Mouse (Mus musculus) forebrain, embryonic 14.5 days (tissue): ENCODE results near the gene Nectin4. TPM values are rescaled to one million over a fixed set of nuclear protein-coding genes. Genes with fewer than 3 reads are reported as not detected.

Experiments used
- ATAC-seq: fragments of 200-750 bp; cut with Nextera tagmentation; 2 replicates; pipeline ENCODE4 v1.8.0; 2017; ENCODE audit warnings: mild to moderate bottlenecking, moderate library complexity
- DNase-seq: peaks from one replicate; pipeline ENCODE4 v3.0.0-alpha.2; 2015; ENCODE audit warnings: low spot score
- H3K27ac ChIP-seq: fragments of 300-500 bp; sonication (generic); 2 replicates; pipeline ENCODE4 v1.5.1; 2014; ENCODE audit warnings: low read depth, mild to moderate bottlenecking, control low read depth, low read length, moderate library complexity
- H3K27me3 ChIP-seq: fragments of 300-500 bp; sonication (generic); replicated peaks from 2 replicates; pipeline ENCODE4 v1.6.1; 2014; ENCODE audit warnings: low read length, control low read depth, mixed read lengths; ENCODE audit not compliant: control insufficient read depth, insufficient read depth
- H3K36me3 ChIP-seq: fragments of 300-500 bp; sonication (generic); 2 replicates; pipeline ENCODE4 v1.6.1; 2014; ENCODE audit warnings: low read length, control low read depth; ENCODE audit not compliant: control insufficient read depth, insufficient read depth
- H3K4me1 ChIP-seq: fragments of 300-500 bp; sonication (generic); 2 replicates; pipeline ENCODE4 v1.6.1; 2014; ENCODE audit warnings: antibody characterized with exemption, low read length, control low read depth; ENCODE audit not compliant: control insufficient read depth, insufficient read depth
- H3K4me2 ChIP-seq: fragments of 300-500 bp; sonication (generic); 2 replicates; pipeline ENCODE4 v1.6.1; 2014; ENCODE audit warnings: mild to moderate bottlenecking, control low read depth, low read length
- H3K4me3 ChIP-seq: fragments of 300-500 bp; sonication (generic); 2 replicates; pipeline ENCODE4 v1.5.1; 2014; ENCODE audit warnings: low read depth, low read length, control low read depth
- H3K9ac ChIP-seq: fragments of 300-500 bp; sonication (generic); 2 replicates; pipeline ENCODE4 v1.6.1; 2014; ENCODE audit warnings: mild to moderate bottlenecking, low read length, control low read depth, moderate library complexity
- H3K9me3 ChIP-seq: fragments of 300-500 bp; sonication (generic); replicated peaks from 2 replicates; pipeline ENCODE4 v1.6.1; 2016; ENCODE audit warnings: low read length, control low read depth, mixed read lengths; ENCODE audit not compliant: control insufficient read depth
- WGBS: fragments of 180-500 bp; shearing (Covaris S2); extraction: QIAGEN DNeasy Blood & Tissue Kit; methylation state at CpG from one replicate; pipeline ENCODE4 v1.1.7; 2014; 5-methylcytosine and 5-hydroxymethylcytosine counted together
- polyA plus RNA-seq: library from polyadenylated mRNA; unstranded; fragments of >200 nt; fragmentation: Nextera tagmentation; extraction: Ambion mirVana; gene quantifications from 2 replicates; pipeline ENCODE4 v1.2.1, GENCODE M21; 2014

The Nectin4 gene
- polyA plus RNA-seq, 1 experiment from 2014 or later: 0.11 TPM

DNA sequence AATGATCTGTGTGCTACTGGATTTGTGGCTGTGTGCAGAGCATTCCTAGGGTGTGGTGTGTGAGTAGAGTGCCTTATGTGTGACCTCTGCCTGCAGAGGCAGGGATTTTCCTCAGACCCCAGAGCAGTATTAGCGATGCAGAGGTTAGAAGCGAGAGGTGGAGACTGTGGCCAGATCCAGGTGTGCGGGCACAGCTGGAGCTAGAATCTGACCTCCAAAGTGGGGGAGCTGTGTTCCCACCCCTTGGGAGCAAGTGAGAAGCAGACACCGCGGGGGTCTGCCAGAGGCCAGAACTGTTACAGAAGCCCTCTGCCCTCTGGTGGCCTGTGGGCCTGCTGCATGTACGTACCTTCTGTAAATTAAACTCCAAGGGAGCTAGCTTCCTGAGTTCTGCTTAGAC, 17.2 kb downstream of the Nectin4 start:
- ATAC-seq: no peak
- peak; percentile 32 for DNase-seq
- no peaks in the 10 kb centered on the region for H3K4me1 ChIP-seq
- H3K9me3 ChIP-seq: no peaks in the 10 kb centered on the region
- H3K27ac ChIP-seq: no peak overlapping the region
- no peak overlapping the region for H3K4me2 ChIP-seq
- WGBS: 27% methylated on average over 6 of the region's 6 CpGs
- no peak overlapping the region for H3K4me3 ChIP-seq
- H3K9ac ChIP-seq: no peak overlapping the region
- no peaks in the 10 kb centered on the region for H3K27me3 ChIP-seq
- no peaks in the 10 kb centered on the region for H3K36me3 ChIP-seq

- no peak for ATAC-seq
- 82% methylated on average over 15 of the region's 15 CpGs for WGBS
Measured at GRCm38 (mm10) chr1:171388376-171389102, 18.6 kb downstream of the Nectin4 start, which contains the start of gene Arhgap30. Arhgap30 (plus strand) TSS chr1:171388954.

GRCm38 (mm10) chr1:171390101-171390500, 20.2 kb downstream of the Nectin4 start:
- Histone ChIP-seq H3K4me1 (no peaks in the 10 kb centered on the region), H3K27ac (no peak overlapping the region), H3K4me3 (no peak overlapping the region), H3K9ac (no peak overlapping the region), H3K27me3 (no peaks in the 10 kb centered on the region), H3K36me3 (no peaks in the 10 kb centered on the region), H3K9me3 (no peaks in the 10 kb centered on the region), H3K4me2 (no peak overlapping the region)
- DNase-seq (no peak), ATAC-seq (no peak)
- WGBS: 74% methylated on average over 4 of the region's 4 CpGs

More at GRCm38 (mm10) chr1:171388376-171389102, 18.6 kb downstream of the Nectin4 start, which contains the start of gene Arhgap30:
- no peak for DNase-seq
- H3K4me2 ChIP-seq: no peak within 1 kb of the TSS
- H3K27me3 ChIP-seq: no peaks in the 10 kb centered on the region
- no peak within 1 kb of the TSS for H3K27ac ChIP-seq
- H3K9ac ChIP-seq: no peak within 1 kb of the TSS
- no peaks in the 10 kb centered on the region for H3K9me3 ChIP-seq
- H3K36me3 ChIP-seq: no peaks in the 10 kb centered on the region
- H3K4me1 ChIP-seq: no peaks in the 10 kb centered on the region
- H3K4me3 ChIP-seq: no peak within 1 kb of the TSS

DNA sequence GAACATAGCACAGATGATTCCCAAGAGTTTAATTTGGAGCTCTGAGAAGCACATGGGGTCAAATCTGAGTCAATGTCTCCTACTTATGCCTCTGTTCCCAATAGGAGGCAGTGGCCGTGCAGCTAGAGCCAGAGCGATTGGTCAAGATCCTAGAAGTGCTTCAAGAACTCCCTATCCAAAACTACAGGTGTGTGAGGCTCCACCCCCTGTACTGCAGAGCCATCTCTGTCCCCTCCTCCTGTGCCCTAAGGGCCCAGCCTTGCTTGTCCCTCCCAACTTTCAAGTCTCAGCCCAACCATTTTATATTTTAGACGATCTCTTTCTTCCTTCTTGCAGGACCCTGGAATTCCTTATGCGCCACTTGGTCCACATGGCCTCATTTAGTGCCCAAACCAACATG, 31.9 kb downstream of the Nectin4 start:
- no peak for DNase-seq
- H3K4me1 ChIP-seq: no peaks in the 10 kb centered on the region
- no peak overlapping the region for H3K4me3 ChIP-seq
- H3K36me3 ChIP-seq: no peaks in the 10 kb centered on the region
- 83% methylated on average over 4 of the region's 4 CpGs for WGBS
- H3K27me3 ChIP-seq: no peaks in the 10 kb centered on the region
- H3K9me3 ChIP-seq: no peaks in the 10 kb centered on the region
- no peak overlapping the region for H3K4me2 ChIP-seq
- H3K9ac ChIP-seq: no peak overlapping the region
- H3K27ac ChIP-seq: no peak overlapping the region
- no peak for ATAC-seq

GRCm38 (mm10) chr1:171402991-171403390, 33.1 kb downstream of the Nectin4 start:
- H3K27me3 ChIP-seq: no peaks in the 10 kb centered on the region
- H3K9ac ChIP-seq: no peak overlapping the region
- 78% methylated on average over 9 of the region's 9 CpGs for WGBS
- no peaks in the 10 kb centered on the region for H3K36me3 ChIP-seq
- DNase-seq: no peak
- no peaks in the 10 kb centered on the region for H3K4me1 ChIP-seq
- H3K9me3 ChIP-seq: no peaks in the 10 kb centered on the region
- H3K4me3 ChIP-seq: no peak overlapping the region
- no peak overlapping the region for H3K27ac ChIP-seq
- H3K4me2 ChIP-seq: no peak overlapping the region
- ATAC-seq: no peak

DNA sequence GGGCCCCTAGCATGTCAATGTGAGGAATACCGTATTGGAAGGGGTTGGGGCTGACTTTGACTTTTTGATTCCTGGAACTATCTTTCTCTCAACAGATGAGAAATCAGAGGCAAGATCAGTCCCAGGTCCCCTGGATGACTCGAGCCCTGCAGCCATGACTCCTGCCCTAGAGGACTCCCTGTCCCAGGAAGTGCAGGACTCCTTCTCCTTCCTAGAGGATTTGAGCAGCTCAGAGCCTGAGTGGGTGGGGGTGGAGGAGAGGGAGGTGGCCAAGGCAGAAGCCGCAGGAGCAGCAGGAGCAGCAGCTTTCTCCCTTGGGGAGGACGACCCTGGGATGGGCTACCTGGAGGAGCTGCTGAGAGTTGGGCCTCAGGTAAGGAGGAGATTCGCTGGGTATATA, 37.4 kb downstream of the Nectin4 start:
- Histone ChIP-seq H3K27ac (no peak overlapping the region), H3K4me3 (no peak overlapping the region), H3K4me2 (no peak overlapping the region), H3K27me3 (no peaks in the 10 kb centered on the region), H3K36me3 (no peaks in the 10 kb centered on the region), H3K9me3 (no peaks in the 10 kb centered on the region), H3K4me1 (no peaks in the 10 kb centered on the region), H3K9ac (no peak overlapping the region)
- ATAC-seq: no peak
- no peak for DNase-seq
- WGBS: 79% methylated on average over 5 of the region's 5 CpGs

- H3K27me3 ChIP-seq: no peaks in the 10 kb centered on the region
- DNase-seq (no peak), ATAC-seq (no peak)
- H3K4me1 ChIP-seq: peaks cover 9% of the 10 kb centered on the region; the same call in 1 of the 2 replicates
- H3K4me3 ChIP-seq: no peak overlapping the region
- no peaks in the 10 kb centered on the region for H3K9me3 ChIP-seq
- no peak overlapping the region for H3K27ac ChIP-seq
- H3K36me3 ChIP-seq: peaks cover 2% of the 10 kb centered on the region
- no peak overlapping the region for H3K9ac ChIP-seq
- no peak overlapping the region for H3K4me2 ChIP-seq
- 89% methylated on average over 1 of the region's 1 CpGs for WGBS
Measured at GRCm38 (mm10) chr1:171410231-171410630, 40.3 kb downstream of the Nectin4 start.

- ATAC-seq (peak; percentile 97), DNase-seq (peak; percentile 98)
- H3K9me3 ChIP-seq: no peaks in the 10 kb centered on the region
- peak within 1 kb of the TSS; percentile 55 for H3K4me2 ChIP-seq
- H3K4me3 ChIP-seq: peak within 1 kb of the TSS; percentile 82
- peak within 1 kb of the TSS; percentile 98 for H3K9ac ChIP-seq
- H3K27ac ChIP-seq: peak within 1 kb of the TSS; percentile 94
- H3K4me1 ChIP-seq: peaks cover 9% of the 10 kb centered on the region; the same call in 1 of the 2 replicates
- H3K36me3 ChIP-seq: peaks cover 10% of the 10 kb centered on the region
- WGBS: under 1% methylated on average over 36 of the region's 36 CpGs
- no peaks in the 10 kb centered on the region for H3K27me3 ChIP-seq
Measured at GRCm38 (mm10) chr1:171410947-171411484, 41.1 kb downstream of the Nectin4 start, which contains the start of gene Usf1. Usf1 (plus strand) TSS chr1:171411313.

GRCm38 (mm10) chr1:171411492-171411941, 41.6 kb downstream of the Nectin4 start:
- peak overlapping the region; percentile 82 for H3K4me3 ChIP-seq
- peaks cover 15% of the 10 kb centered on the region for H3K36me3 ChIP-seq
- peak overlapping the region; percentile 98 for H3K9ac ChIP-seq
- H3K27me3 ChIP-seq: no peaks in the 10 kb centered on the region
- no peak for DNase-seq
- peak overlapping the region; percentile 94 for H3K27ac ChIP-seq
- H3K4me2 ChIP-seq: peak overlapping the region; percentile 55
- peak; percentile 82 for ATAC-seq
- 0% methylated on average over 30 of the region's 39 CpGs for WGBS
- no peaks in the 10 kb centered on the region for H3K9me3 ChIP-seq
- H3K4me1 ChIP-seq: peaks cover 9% of the 10 kb centered on the region; the same call in 1 of the 2 replicates
